Mouse (Mus musculus): ENCODE results near the gene Fbxo7. TPM values are rescaled to one million over a fixed set of nuclear protein-coding genes. Genes with fewer than 3 reads are reported as not detected.
A peak's percentile ranks its signal among the peaks of the same experiment; 100 is the strongest.

Fbxo7 gene
- polyA plus RNA-seq (2014; fragmentation: Nextera tagmentation; extraction: Ambion mirVana) = 23.1 and 23.3 TPM in 2 replicates

- Histone ChIP-seq H3K36me3 (replicated peaks; ENCODE audit: control insufficient read depth, insufficient read depth, low read depth, low read length) (no peaks in the 10 kb centered on the region), H3K9me3 (replicated peaks; ENCODE audit: control insufficient read depth, low read length) (no peaks in the 10 kb centered on the region), H3K4me2 (ENCODE audit: low read depth, low read length) (peak within 1 kb of the TSS; percentile 79), H3K4me1 (ENCODE audit: control insufficient read depth, insufficient read depth, low read length) (no peaks in the 10 kb centered on the region), H3K9ac (replicated peaks; ENCODE audit: low read length) (peak within 1 kb of the TSS; percentile 78), H3K27me3 (ENCODE audit: control insufficient read depth, insufficient read depth, low read length) (no peaks in the 10 kb centered on the region), H3K27ac (replicated peaks; ENCODE audit: low read depth, low read length) (peak within 1 kb of the TSS; percentile 41; the same call in 1 of the 2 replicates), H3K4me3 (ENCODE audit: low read depth, low read length) (peak within 1 kb of the TSS; percentile 60)
- under 1% methylated on average over 82 of the region's 82 CpGs for WGBS
- ATAC-seq (replicated peaks; ENCODE audit: insufficient number of reproducible peaks, low FRiP score, low TSS enrichment, low read depth) = peak; percentile 93
- peak; percentile 93 for DNase-seq (ENCODE audit: low spot score)
Observed at GRCm38 (mm10) chr10:86021749-86022473, at the start of gene Fbxo7. Fbxo7 (plus strand) TSS chr10:86021972.

GRCm38 (mm10) chr10:85972915-85973314 is 48.9 kb upstream of the Fbxo7 start:
- no peaks in the 10 kb centered on the region for H3K9me3 ChIP-seq (replicated peaks; ENCODE audit: control insufficient read depth, low read length)
- no peaks in the 10 kb centered on the region for H3K36me3 ChIP-seq (replicated peaks; ENCODE audit: control insufficient read depth, insufficient read depth, low read depth, low read length)
- WGBS = 90% methylated on average over 4 of the region's 4 CpGs
- no peak for ATAC-seq (replicated peaks; ENCODE audit: insufficient number of reproducible peaks, low FRiP score, low TSS enrichment, low read depth)
- H3K4me3 ChIP-seq (ENCODE audit: low read depth, low read length) = no peak overlapping the region
- H3K27me3 ChIP-seq (ENCODE audit: control insufficient read depth, insufficient read depth, low read length) = no peaks in the 10 kb centered on the region
- no peak overlapping the region for H3K9ac ChIP-seq (replicated peaks; ENCODE audit: low read length)
- no peak for DNase-seq (ENCODE audit: low spot score)
- no peaks in the 10 kb centered on the region for H3K4me1 ChIP-seq (ENCODE audit: control insufficient read depth, insufficient read depth, low read length)
- H3K27ac ChIP-seq (replicated peaks; ENCODE audit: low read depth, low read length) = no peak overlapping the region
- H3K4me2 ChIP-seq (ENCODE audit: low read depth, low read length) = no peak overlapping the region

- Histone ChIP-seq H3K27me3 (ENCODE audit: control insufficient read depth, insufficient read depth, low read length) (no peaks in the 10 kb centered on the region), H3K4me3 (ENCODE audit: low read depth, low read length) (no peak overlapping the region), H3K4me2 (ENCODE audit: low read depth, low read length) (no peak overlapping the region), H3K9me3 (replicated peaks; ENCODE audit: control insufficient read depth, low read length) (no peaks in the 10 kb centered on the region), H3K27ac (replicated peaks; ENCODE audit: low read depth, low read length) (no peak overlapping the region), H3K4me1 (ENCODE audit: control insufficient read depth, insufficient read depth, low read length) (no peaks in the 10 kb centered on the region), H3K36me3 (replicated peaks; ENCODE audit: control insufficient read depth, insufficient read depth, low read depth, low read length) (no peaks in the 10 kb centered on the region), H3K9ac (replicated peaks; ENCODE audit: low read length) (no peak overlapping the region)
- no peak for DNase-seq (ENCODE audit: low spot score)
- ATAC-seq (replicated peaks; ENCODE audit: insufficient number of reproducible peaks, low FRiP score, low TSS enrichment, low read depth) = no peak
- 80% methylated on average over 6 of the region's 6 CpGs for WGBS
Observed at GRCm38 (mm10) chr10:85989412-85990115, 32.2 kb upstream of the Fbxo7 start.

- Histone ChIP-seq H3K9ac (replicated peaks; ENCODE audit: low read length) (no peak overlapping the region), H3K27me3 (ENCODE audit: control insufficient read depth, insufficient read depth, low read length) (no peaks in the 10 kb centered on the region), H3K36me3 (replicated peaks; ENCODE audit: control insufficient read depth, insufficient read depth, low read depth, low read length) (no peaks in the 10 kb centered on the region), H3K9me3 (replicated peaks; ENCODE audit: control insufficient read depth, low read length) (no peaks in the 10 kb centered on the region), H3K27ac (replicated peaks; ENCODE audit: low read depth, low read length) (no peak overlapping the region), H3K4me2 (ENCODE audit: low read depth, low read length) (no peak overlapping the region), H3K4me3 (ENCODE audit: low read depth, low read length) (no peak overlapping the region), H3K4me1 (ENCODE audit: control insufficient read depth, insufficient read depth, low read length) (no peaks in the 10 kb centered on the region)
- ATAC-seq (replicated peaks; ENCODE audit: insufficient number of reproducible peaks, low FRiP score, low TSS enrichment, low read depth) (no peak), DNase-seq (ENCODE audit: low spot score) (no peak)
- WGBS = 81% methylated on average over 4 of the region's 4 CpGs
Observed at GRCm38 (mm10) chr10:85992412-85992811, 29.4 kb upstream of the Fbxo7 start.

DNA sequence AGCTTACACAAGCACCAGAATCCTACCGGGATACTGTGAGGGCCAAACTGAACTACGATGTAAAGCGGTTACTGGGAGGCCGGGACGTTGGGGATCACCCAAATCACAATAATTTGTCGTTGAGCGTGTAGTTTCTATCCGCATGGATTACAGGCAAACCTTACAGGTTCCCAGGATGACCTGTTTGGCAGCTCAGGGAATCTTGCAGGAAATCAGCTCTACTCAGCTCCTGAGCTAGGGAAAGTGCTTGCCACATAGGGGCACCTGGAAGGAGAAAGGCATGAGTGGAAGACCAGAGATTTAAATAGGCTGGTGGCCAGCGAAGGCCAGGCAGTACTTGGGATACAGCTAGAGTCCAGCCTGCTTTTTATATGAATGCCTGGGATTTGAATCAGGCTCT is 27.9 kb upstream of the Fbxo7 start:
- no peak overlapping the region for H3K4me2 ChIP-seq (ENCODE audit: low read depth, low read length)
- no peaks in the 10 kb centered on the region for H3K4me1 ChIP-seq (ENCODE audit: control insufficient read depth, insufficient read depth, low read length)
- no peaks in the 10 kb centered on the region for H3K9me3 ChIP-seq (replicated peaks; ENCODE audit: control insufficient read depth, low read length)
- H3K4me3 ChIP-seq (ENCODE audit: low read depth, low read length) = no peak overlapping the region
- 84% methylated on average over 9 of the region's 9 CpGs for WGBS
- no peak for DNase-seq (ENCODE audit: low spot score)
- H3K36me3 ChIP-seq (replicated peaks; ENCODE audit: control insufficient read depth, insufficient read depth, low read depth, low read length) = no peaks in the 10 kb centered on the region
- no peak for ATAC-seq (replicated peaks; ENCODE audit: insufficient number of reproducible peaks, low FRiP score, low TSS enrichment, low read depth)
- H3K27me3 ChIP-seq (ENCODE audit: control insufficient read depth, insufficient read depth, low read length) = no peaks in the 10 kb centered on the region
- H3K9ac ChIP-seq (replicated peaks; ENCODE audit: low read length) = no peak overlapping the region
- H3K27ac ChIP-seq (replicated peaks; ENCODE audit: low read depth, low read length) = no peak overlapping the region

DNA sequence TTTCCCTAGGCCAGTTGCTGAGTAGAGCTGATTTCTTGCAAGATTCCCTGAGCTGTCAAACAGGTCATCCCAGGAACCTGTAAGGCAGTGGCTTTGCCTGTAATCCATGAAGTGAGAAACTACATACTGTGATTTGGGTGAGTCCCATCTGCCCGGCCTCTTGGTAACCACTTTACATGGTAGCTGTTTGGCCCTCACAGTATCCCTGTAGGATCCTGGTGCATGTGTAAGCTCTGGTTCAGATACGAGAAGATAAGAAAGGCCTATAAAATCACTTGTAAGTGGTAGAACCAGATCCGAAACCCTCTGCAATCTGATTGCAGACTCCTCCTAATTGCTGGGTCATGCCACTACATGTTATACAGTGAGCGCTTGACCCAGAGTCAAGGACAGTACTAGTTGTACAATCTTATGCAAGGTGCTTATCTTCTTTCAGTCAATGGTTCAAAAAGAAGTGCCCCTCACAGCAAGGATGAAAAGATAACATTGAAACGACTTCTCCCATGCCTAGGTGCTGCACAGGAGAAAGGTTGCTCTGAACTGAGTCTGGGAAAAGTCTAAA is 27.1 kb upstream of the Fbxo7 start:
- Histone ChIP-seq H3K27ac (replicated peaks; ENCODE audit: low read depth, low read length) (no peak overlapping the region), H3K4me3 (ENCODE audit: low read depth, low read length) (no peak overlapping the region), H3K4me1 (ENCODE audit: control insufficient read depth, insufficient read depth, low read length) (no peaks in the 10 kb centered on the region), H3K4me2 (ENCODE audit: low read depth, low read length) (no peak overlapping the region), H3K9ac (replicated peaks; ENCODE audit: low read length) (no peak overlapping the region), H3K36me3 (replicated peaks; ENCODE audit: control insufficient read depth, insufficient read depth, low read depth, low read length) (no peaks in the 10 kb centered on the region), H3K9me3 (replicated peaks; ENCODE audit: control insufficient read depth, low read length) (no peaks in the 10 kb centered on the region), H3K27me3 (ENCODE audit: control insufficient read depth, insufficient read depth, low read length) (no peaks in the 10 kb centered on the region)
- 86% methylated on average over 5 of the region's 5 CpGs for WGBS
- ATAC-seq (replicated peaks; ENCODE audit: insufficient number of reproducible peaks, low FRiP score, low TSS enrichment, low read depth) (no peak), DNase-seq (ENCODE audit: low spot score) (no peak)

GRCm38 (mm10) chr10:86000447-86000846 is 21.3 kb upstream of the Fbxo7 start:
- Histone ChIP-seq H3K4me3 (ENCODE audit: low read depth, low read length) (no peak overlapping the region), H3K36me3 (replicated peaks; ENCODE audit: control insufficient read depth, insufficient read depth, low read depth, low read length) (no peaks in the 10 kb centered on the region), H3K27ac (replicated peaks; ENCODE audit: low read depth, low read length) (no peak overlapping the region), H3K4me2 (ENCODE audit: low read depth, low read length) (no peak overlapping the region), H3K9ac (replicated peaks; ENCODE audit: low read length) (no peak overlapping the region), H3K4me1 (ENCODE audit: control insufficient read depth, insufficient read depth, low read length) (no peaks in the 10 kb centered on the region), H3K9me3 (replicated peaks; ENCODE audit: control insufficient read depth, low read length) (no peaks in the 10 kb centered on the region), H3K27me3 (ENCODE audit: control insufficient read depth, insufficient read depth, low read length) (no peaks in the 10 kb centered on the region)
- WGBS = 93% methylated on average over 4 of the region's 4 CpGs
- DNase-seq (ENCODE audit: low spot score) = no peak
- ATAC-seq (replicated peaks; ENCODE audit: insufficient number of reproducible peaks, low FRiP score, low TSS enrichment, low read depth) = no peak

DNA sequence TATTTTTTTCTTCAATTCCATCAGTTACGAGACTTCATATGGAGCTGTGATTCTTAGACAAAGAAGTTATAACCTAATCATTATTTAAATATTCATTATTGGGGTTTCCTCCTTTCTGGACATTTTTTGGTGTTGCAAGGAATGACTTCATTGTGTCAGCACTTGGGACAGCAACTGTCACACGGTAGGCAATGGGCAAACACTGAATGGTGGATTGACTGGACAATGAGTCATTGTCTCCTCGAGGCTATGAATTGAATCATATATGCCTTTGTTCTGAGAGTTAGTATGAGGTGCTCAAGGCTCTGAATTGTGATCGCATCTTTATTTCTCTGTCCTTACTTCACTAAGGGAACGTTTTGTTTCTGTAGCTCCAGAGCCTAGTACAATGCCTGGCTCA is 15.3 kb upstream of the Fbxo7 start:
- no peak overlapping the region for H3K9ac ChIP-seq (replicated peaks; ENCODE audit: low read length)
- no peaks in the 10 kb centered on the region for H3K4me1 ChIP-seq (ENCODE audit: control insufficient read depth, insufficient read depth, low read length)
- no peak overlapping the region for H3K4me2 ChIP-seq (ENCODE audit: low read depth, low read length)
- no peaks in the 10 kb centered on the region for H3K36me3 ChIP-seq (replicated peaks; ENCODE audit: control insufficient read depth, insufficient read depth, low read depth, low read length)
- no peak for ATAC-seq (replicated peaks; ENCODE audit: insufficient number of reproducible peaks, low FRiP score, low TSS enrichment, low read depth)
- WGBS = 80% methylated on average over 5 of the region's 5 CpGs
- H3K27me3 ChIP-seq (ENCODE audit: control insufficient read depth, insufficient read depth, low read length) = no peaks in the 10 kb centered on the region
- H3K27ac ChIP-seq (replicated peaks; ENCODE audit: low read depth, low read length) = no peak overlapping the region
- no peak for DNase-seq (ENCODE audit: low spot score)
- H3K9me3 ChIP-seq (replicated peaks; ENCODE audit: control insufficient read depth, low read length) = no peaks in the 10 kb centered on the region
- no peak overlapping the region for H3K4me3 ChIP-seq (ENCODE audit: low read depth, low read length)

Data from embryonic facial prominence, embryonic 11.5 days (tissue).